Mouse (Mus musculus) myocyte (in vitro differentiated cells): ENCODE measurements around the gene Prdm1.

Experiments used
- CEBPB ChIP-seq: IDR thresholded peaks from 2 replicates; pipeline ENCODE4 v1.6.1; 2011; ENCODE audit warnings: mild to moderate bottlenecking, moderate library complexity; ENCODE audit not compliant: poor library complexity, insufficient read depth, severe bottlenecking
- E2F4 ChIP-seq: IDR thresholded peaks from one replicate; pipeline ENCODE4 v1.6.1; 2011; ENCODE audit warnings: mild to moderate bottlenecking, control low read depth, moderate library complexity; ENCODE audit not compliant: insufficient read depth
- MAX ChIP-seq: IDR thresholded peaks from one replicate; pipeline ENCODE4 v1.6.1; 2011; ENCODE audit warnings: low read depth, mild to moderate bottlenecking, control low read depth
- MYOD1 ChIP-seq, 3 experiments: IDR thresholded peaks; one replicate each; pipeline ENCODE4 v1.6.1; 2011; ENCODE audit warnings: control low read depth in 2 of 3, low read depth in 2 of 3, mild to moderate bottlenecking in 2 of 3, moderate library complexity in 1 of 3; ENCODE audit not compliant: insufficient read length in 2 of 3, control insufficient read depth in 1 of 3
- MYOG ChIP-seq, 3 experiments: IDR thresholded peaks; one replicate each; pipeline ENCODE4 v1.6.1; 2011; ENCODE audit warnings: control low read depth in 2 of 3, low read depth in 2 of 3, mild to moderate bottlenecking in 2 of 3; ENCODE audit not compliant: insufficient read length in 2 of 3, control insufficient read depth in 1 of 3, insufficient read depth in 1 of 3
- POLR2A ChIP-seq: IDR thresholded peaks from one replicate; pipeline ENCODE4 v1.6.1; 2011; ENCODE audit warnings: low read depth, mild to moderate bottlenecking, control low read depth, moderate library complexity; ENCODE audit not compliant: insufficient read length
- POLR2AphosphoS2 ChIP-seq: IDR thresholded peaks from one replicate; pipeline ENCODE4 v1.6.1; 2011; ENCODE audit warnings: low read depth, control low read depth; ENCODE audit not compliant: insufficient read length
- TCF12 ChIP-seq: IDR thresholded peaks from one replicate; pipeline ENCODE4 v1.6.1; 2011; ENCODE audit warnings: mild to moderate bottlenecking, control low read depth; ENCODE audit not compliant: poor library complexity, insufficient read depth, severe bottlenecking
- TCF3 ChIP-seq: IDR thresholded peaks from one replicate; pipeline ENCODE4 v1.6.1; 2011; ENCODE audit warnings: low read depth, control low read depth; ENCODE audit not compliant: insufficient read length
- USF1 ChIP-seq: IDR thresholded peaks from one replicate; pipeline ENCODE4 v1.6.1; 2011; ENCODE audit warnings: low read depth, mild to moderate bottlenecking, control low read depth, moderate library complexity

- TF ChIP-seq TCF3 (no peak), E2F4 (no peak), USF1 (no peak), POLR2A (no peak), MYOD1 (IDR thresholded peaks at IDR 0.05; ENCODE audit: control insufficient read depth in 1 of 3, insufficient read length in 2 of 3, low read depth in 2 of 3) (no peak), POLR2AphosphoS2 (no peak), MAX (no peak), TCF12 (no peak), MYOG (IDR thresholded peaks at IDR 0.05; ENCODE audit: control insufficient read depth in 1 of 3, insufficient read depth in 1 of 3, insufficient read length in 2 of 3, low read depth in 2 of 3) (no peak), CEBPB (no peak)
Observed at GRCm38 (mm10) chr10:44456757-44457595, 71.3 kb downstream of the Prdm1 start.
